Mouse (Mus musculus) cerebellum, postnatal 4 days (tissue): ENCODE measurements at regions not wholly inside any gene's neighbourhood (a gene's known extent, or its start where the extent isn't known, plus 50 kb on each side); places are given as distances from the start of the nearest gene placed in this dataset.

Experiments
- DNase-seq, 2 experiments: peaks; one replicate each; pipeline ENCODE4 v3.0.0; 2022; ENCODE audit warnings: low spot score in 2 of 2, mixed read lengths in 1 of 2

GRCm38 (mm10) chr4:82161232-82161631 is 544.3 kb downstream of the Nfib start:
- DNase-seq = no peak

- no peak for DNase-seq
Observed at GRCm38 (mm10) chr4:82160233-82160632, 545.3 kb downstream of the Nfib start.

- DNase-seq = no peak
Observed at GRCm38 (mm10) chr4:82155642-82156320, 549.8 kb downstream of the Nfib start.

- no peak for DNase-seq
Observed at GRCm38 (mm10) chr4:82154021-82154555, 551.5 kb downstream of the Nfib start.

DNA sequence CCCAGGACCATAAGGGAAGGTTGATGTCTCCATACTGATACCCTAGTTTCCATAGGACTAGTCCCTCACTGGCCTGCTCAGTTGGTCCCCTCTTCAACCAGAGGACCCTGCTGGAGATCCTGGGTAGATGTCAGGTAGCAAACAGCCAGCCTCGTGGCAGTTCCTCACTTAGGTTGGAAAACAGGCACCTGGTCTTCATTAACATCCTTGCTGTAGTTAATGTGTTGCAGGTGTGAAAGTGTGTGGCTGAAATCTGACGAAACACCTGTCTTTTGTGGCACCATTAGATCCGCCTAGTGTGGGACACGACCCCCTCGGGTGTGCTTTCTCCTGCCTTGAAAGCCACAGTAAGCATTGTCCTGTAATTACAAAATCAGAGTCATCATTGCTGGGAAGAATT is 551.9 kb downstream of the Nfib start:
- no peak for DNase-seq

DNA sequence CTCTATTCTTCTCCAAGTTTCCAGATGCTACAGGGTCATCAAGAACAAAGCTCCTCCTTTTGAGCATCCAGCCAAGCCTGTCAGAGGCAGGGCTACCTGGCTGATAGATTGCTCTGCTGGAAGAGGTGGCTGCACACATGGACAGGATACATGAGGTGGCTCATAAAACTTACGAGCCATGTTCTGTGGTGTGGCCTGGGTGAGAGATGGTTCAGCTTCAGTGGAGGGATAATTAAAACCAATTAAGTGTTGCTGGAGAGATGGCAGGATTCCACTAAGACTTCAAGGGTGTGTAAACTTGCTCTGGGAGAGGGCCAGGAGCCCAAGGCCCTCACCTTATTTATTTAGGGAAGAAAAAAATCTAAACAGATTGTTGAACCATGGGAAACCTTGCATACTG is 555.6 kb downstream of the Nfib start:
- no peak for DNase-seq

GRCm38 (mm10) chr4:82148129-82149064 is 557.2 kb downstream of the Nfib start:
- DNase-seq = no peak

DNA sequence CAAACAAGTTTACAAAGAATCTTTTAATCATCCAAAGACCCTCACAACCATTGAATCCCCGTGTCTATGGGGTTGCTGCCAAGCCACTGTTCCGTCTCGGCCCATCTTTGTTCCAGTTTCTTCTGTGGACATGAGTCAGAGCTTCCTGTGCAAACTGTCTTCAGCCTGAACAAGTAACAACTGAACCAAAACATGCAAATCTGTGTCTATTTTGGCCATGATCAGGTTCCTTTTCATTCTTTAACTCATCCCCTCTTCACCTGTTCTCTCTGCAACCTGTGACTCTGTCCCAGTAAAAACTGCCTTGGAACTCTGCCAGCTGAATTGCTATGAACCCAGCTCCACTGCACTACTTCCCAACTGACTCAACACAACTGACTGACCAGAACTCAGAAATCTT is 563.2 kb downstream of the Nfib start:
- DNase-seq = no peak

DNA sequence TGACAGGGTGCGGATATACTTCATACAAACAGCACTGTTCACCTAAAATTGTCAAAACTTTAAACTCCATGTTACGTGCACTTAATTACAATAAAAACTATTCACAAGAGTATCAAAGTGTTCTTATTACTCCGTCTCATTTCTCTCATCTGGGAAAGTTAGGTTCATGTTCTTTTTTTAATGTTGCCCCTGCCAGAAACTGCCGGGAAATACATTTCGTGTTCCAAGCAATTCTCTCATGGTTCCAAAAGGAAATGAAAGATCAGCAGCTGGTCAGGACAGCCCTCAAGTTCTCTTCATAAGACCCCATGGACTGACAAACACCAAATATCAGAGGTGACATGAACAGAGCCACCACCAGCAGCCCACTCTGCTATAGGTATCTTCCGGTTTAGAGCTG is 565.7 kb downstream of the Nfib start:
- no peak for DNase-seq

GRCm38 (mm10) chr4:82139016-82139415 is 566.5 kb downstream of the Nfib start:
- DNase-seq = no peak

DNA sequence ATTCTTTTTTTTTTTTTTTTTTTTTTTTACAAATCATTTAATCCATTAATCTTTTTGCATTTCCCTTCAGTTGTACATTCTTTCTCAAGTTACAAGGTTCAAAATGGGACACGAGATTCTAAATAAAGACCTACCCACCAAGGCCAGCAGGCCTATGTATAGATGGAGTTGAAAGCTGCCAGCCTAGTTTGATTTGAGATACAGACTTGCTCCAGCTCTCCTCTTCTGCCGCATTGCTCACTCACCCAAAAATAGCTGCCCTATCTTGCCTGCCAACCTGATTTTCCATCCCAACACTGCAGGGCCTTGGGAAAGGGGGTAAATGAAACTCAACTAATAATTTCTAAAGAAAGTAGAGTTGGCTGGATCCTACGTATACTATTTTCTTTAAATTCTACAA is 572.7 kb downstream of the Nfib start:
- no peak for DNase-seq

- DNase-seq = no peak
Observed at GRCm38 (mm10) chr4:82132326-82132725, 573.2 kb downstream of the Nfib start.

GRCm38 (mm10) chr4:82129471-82129870 is 576.1 kb downstream of the Nfib start:
- DNase-seq = no peak

DNA sequence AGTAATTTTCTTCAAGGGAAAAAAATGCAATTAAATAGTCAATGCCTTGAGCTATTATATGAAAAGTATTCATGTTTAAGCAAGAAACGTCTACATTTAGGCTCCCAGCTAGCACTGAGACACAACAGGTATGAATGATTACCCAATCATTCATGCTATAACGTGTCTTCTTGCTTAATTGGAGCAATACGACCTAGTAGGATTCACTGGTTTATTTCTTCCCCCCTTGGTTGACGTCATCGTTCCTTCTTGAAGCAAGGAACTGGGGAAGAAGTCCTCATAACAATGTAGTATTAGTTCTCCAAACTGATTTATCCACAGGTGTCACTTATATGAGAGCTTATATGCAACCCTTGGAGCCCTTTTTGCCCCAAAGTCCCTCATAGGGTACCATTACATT is 581.8 kb downstream of the Nfib start:
- no peak for DNase-seq

- no peak for DNase-seq
Observed at GRCm38 (mm10) chr4:82123101-82123500, 582.4 kb downstream of the Nfib start.

GRCm38 (mm10) chr4:82120796-82121195 is 584.8 kb downstream of the Nfib start:
- no peak for DNase-seq

GRCm38 (mm10) chr4:82120326-82120725 is 585.2 kb downstream of the Nfib start:
- DNase-seq = no peak

GRCm38 (mm10) chr4:82101837-82102236 is 603.7 kb downstream of the Nfib start:
- DNase-seq = no peak

GRCm38 (mm10) chr4:82099970-82100368 is 605.6 kb downstream of the Nfib start:
- no peak for DNase-seq

DNA sequence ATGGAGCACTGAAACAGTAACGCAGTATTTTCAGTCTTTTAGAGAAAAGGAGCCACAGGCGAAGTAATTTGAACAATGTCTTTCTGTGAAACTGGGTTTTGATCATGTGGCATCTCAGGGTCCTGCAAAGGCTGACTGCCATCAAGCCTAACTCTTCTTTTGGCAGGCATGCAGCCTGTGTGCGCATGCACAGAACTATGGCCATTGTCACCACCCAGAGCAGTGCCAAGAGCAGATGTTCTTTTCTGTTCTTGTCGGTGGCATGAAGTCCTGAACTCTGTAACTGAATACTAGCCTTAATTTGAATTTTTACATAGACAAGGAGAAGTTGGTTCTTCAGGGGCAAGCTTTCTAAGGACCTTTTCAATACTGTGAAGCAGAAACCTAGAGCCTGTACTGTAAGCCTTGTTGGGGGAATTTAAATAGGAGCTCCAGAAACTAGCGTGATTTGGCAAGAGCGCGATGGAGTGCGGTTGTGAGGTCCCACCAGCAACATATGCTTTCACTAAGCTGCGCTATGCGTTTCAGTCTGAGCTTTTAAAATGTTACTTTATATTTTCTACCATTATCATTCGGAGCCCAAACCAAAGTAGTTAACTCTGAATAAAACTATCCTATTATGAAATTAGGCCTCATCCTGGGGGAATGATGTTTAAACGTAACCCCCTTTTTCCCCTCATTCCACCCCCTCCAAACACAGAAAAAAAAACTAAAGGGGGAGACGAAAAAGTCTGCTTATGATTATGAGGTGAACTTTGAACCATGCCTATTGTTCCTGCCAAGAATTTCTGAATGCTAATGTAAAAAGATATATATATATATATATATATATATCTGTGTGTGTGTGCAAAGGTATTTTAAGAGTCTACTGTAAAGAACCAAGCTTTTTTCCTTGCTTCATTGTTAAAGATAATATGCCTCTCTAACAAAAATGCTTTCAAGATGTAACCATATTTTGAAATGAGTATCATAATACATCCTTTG is 606.3 kb downstream of the Nfib start:
- peak in 1 of 2 experiments; percentile 11 for DNase-seq
